Mouse (Mus musculus) heart, embryonic 11.5 days (tissue): ENCODE measurements around the gene Inafm1. TPM values are rescaled to one million over a fixed set of nuclear protein-coding genes. Genes with fewer than 3 reads are reported as not detected.

Experiments
- ATAC-seq: fragments of 200-750 bp; cut with Nextera tagmentation; replicated peaks from 2 replicates; pipeline ENCODE4 v1.8.0; 2017; ENCODE audit warnings: moderate library complexity; ENCODE audit not compliant: insufficient number of reproducible peaks, low FRiP score, low TSS enrichment
- H3K27ac ChIP-seq: fragments of 300-500 bp; sonication (generic); 2 replicates; pipeline ENCODE4 v1.5.1; 2014; ENCODE audit warnings: mild to moderate bottlenecking, low read depth, low read length
- H3K27me3 ChIP-seq: fragments of 300-500 bp; sonication (generic); 2 replicates; pipeline ENCODE4 v1.6.1; 2014; ENCODE audit warnings: mild to moderate bottlenecking, low read length, mixed read lengths; ENCODE audit not compliant: control insufficient read depth, insufficient read depth
- H3K36me3 ChIP-seq: fragments of 300-500 bp; sonication (generic); 2 replicates; pipeline ENCODE4 v1.6.1; 2014; ENCODE audit warnings: mild to moderate bottlenecking, low read length, moderate library complexity, mixed read lengths; ENCODE audit not compliant: control insufficient read depth, insufficient read depth
- H3K4me1 ChIP-seq: fragments of 300-500 bp; sonication (generic); 2 replicates; pipeline ENCODE4 v1.6.1; 2014; ENCODE audit warnings: low read length; ENCODE audit not compliant: control insufficient read depth, insufficient read depth
- H3K4me2 ChIP-seq: fragments of 300-500 bp; sonication (generic); 2 replicates; pipeline ENCODE4 v1.6.1; 2014; ENCODE audit warnings: mild to moderate bottlenecking, moderate library complexity
- H3K4me3 ChIP-seq: fragments of 300-500 bp; sonication (generic); 2 replicates; pipeline ENCODE4 v1.5.1; 2014; ENCODE audit warnings: low read depth, low read length
- H3K9ac ChIP-seq: fragments of 300-500 bp; sonication (generic); 2 replicates; pipeline ENCODE4 v1.6.1; 2014; ENCODE audit warnings: mild to moderate bottlenecking, low read depth, low read length, moderate library complexity
- H3K9me3 ChIP-seq: fragments of 300-500 bp; sonication (generic); replicated peaks from 2 replicates; pipeline ENCODE4 v1.6.1; 2016; ENCODE audit warnings: low read length; ENCODE audit not compliant: control insufficient read depth
- WGBS: fragments of 180-500 bp; shearing (Covaris S2); extraction: QIAGEN DNeasy Blood & Tissue Kit; methylation state at CpG from one replicate; pipeline ENCODE4 v1.1.7; 2014; ENCODE audit not compliant: insufficient replicate concordance; 5-methylcytosine and 5-hydroxymethylcytosine counted together
- polyA plus RNA-seq: library from polyadenylated mRNA; unstranded; fragments of >200 nt; fragmentation: Nextera tagmentation; extraction: Ambion mirVana; gene quantifications from 2 replicates; pipeline ENCODE4 v1.2.1, GENCODE M21; 2014

The Inafm1 gene
- polyA plus RNA-seq, 1 experiment from 2014 or later = 6.7 TPM

- ATAC-seq = no peak
- H3K9ac ChIP-seq = peak overlapping the region; percentile 55; the same call in 1 of the 2 replicates
Observed at GRCm38 (mm10) chr7:16294346-16294745, 20.9 kb upstream of the Inafm1 start.

DNA sequence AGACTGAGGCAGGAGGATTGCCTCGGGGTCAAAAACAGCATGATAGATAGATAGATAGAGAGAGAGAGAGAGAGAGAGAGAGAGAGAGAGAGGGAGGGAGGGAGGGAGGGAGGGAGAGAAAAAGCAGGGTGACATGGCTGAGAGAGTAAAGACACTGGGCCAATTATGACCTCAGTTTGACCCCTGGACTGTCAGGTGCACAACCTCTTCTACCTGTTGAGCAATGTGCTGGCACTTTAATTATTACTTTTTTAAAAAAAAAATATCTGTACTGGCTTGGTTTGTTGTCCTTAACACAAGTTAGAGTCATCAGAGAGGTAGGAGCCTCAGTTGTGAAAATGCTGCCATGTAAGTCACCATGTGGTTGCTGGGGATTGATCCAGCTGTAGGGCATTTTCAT, 14.4 kb upstream of the Inafm1 start:
- no peaks in the 10 kb centered on the region for H3K4me1 ChIP-seq
- ATAC-seq = no peak
- no peaks in the 10 kb centered on the region for H3K27me3 ChIP-seq
- H3K9ac ChIP-seq = no peak overlapping the region
- no peak overlapping the region for H3K4me3 ChIP-seq
- whole genome bisulfite sequencing = 68% methylated on average over 1 of the region's 1 CpGs
- H3K9me3 ChIP-seq = no peaks in the 10 kb centered on the region
- no peak overlapping the region for H3K4me2 ChIP-seq
- H3K27ac ChIP-seq = no peak overlapping the region
- peaks cover 8% of the 10 kb centered on the region for H3K36me3 ChIP-seq

More at GRCm38 (mm10) chr7:16294346-16294745, 20.9 kb upstream of the Inafm1 start:
- 25% methylated on average over 4 of the region's 4 CpGs for WGBS
- H3K4me1 ChIP-seq = peaks cover 10% of the 10 kb centered on the region
- H3K27me3 ChIP-seq = no peaks in the 10 kb centered on the region
- no peaks in the 10 kb centered on the region for H3K9me3 ChIP-seq
- H3K4me2 ChIP-seq = peak overlapping the region; percentile 93
- H3K36me3 ChIP-seq = no peaks in the 10 kb centered on the region
- peak overlapping the region; percentile 93 for H3K27ac ChIP-seq
- peak overlapping the region; percentile 43; the same call in 1 of the 2 replicates for H3K4me3 ChIP-seq

DNA sequence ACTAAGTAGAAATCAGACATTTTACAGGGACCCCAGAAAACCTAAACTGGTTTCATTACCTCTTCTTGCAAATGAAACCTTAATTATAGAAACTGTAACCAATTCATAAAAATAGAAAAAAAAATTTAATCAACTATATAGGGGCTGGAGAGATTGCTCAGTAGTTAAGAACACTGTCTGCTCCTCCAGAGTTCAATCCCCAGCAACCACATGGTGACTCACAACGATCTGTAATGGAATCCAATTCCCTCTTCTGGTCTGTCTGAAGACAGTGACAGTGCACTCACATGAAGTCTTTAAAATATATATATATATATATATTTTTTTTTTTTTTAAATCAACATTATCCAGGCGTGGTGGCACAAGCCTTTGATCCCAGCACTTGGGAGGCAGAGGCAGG, 13.6 kb upstream of the Inafm1 start:
- Histone ChIP-seq H3K27ac (peak overlapping the region; percentile 97), H3K4me3 (peak overlapping the region; percentile 73), H3K36me3 (peaks cover 14% of the 10 kb centered on the region), H3K9ac (peak overlapping the region; percentile 89), H3K9me3 (no peaks in the 10 kb centered on the region), H3K27me3 (no peaks in the 10 kb centered on the region), H3K4me1 (no peaks in the 10 kb centered on the region), H3K4me2 (peak overlapping the region; percentile 77)
- WGBS = 75% methylated on average over 2 of the region's 2 CpGs
- no peak for ATAC-seq

- WGBS = 1% methylated on average over 67 of the region's 70 CpGs
- Histone ChIP-seq H3K9ac (peak within 1 kb of the TSS; percentile 89), H3K27ac (peak within 1 kb of the TSS; percentile 97), H3K4me2 (peak within 1 kb of the TSS; percentile 77), H3K4me1 (no peaks in the 10 kb centered on the region), H3K9me3 (no peaks in the 10 kb centered on the region), H3K36me3 (peaks cover 14% of the 10 kb centered on the region), H3K4me3 (peak within 1 kb of the TSS; percentile 73), H3K27me3 (no peaks in the 10 kb centered on the region)
- ATAC-seq = peak; percentile 87
Observed at GRCm38 (mm10) chr7:16286026-16286961, 12.9 kb upstream of the Inafm1 start, which contains the start of gene Ccdc9. TSS of gene Ccdc9 (minus strand) at chr7:16286795.

DNA sequence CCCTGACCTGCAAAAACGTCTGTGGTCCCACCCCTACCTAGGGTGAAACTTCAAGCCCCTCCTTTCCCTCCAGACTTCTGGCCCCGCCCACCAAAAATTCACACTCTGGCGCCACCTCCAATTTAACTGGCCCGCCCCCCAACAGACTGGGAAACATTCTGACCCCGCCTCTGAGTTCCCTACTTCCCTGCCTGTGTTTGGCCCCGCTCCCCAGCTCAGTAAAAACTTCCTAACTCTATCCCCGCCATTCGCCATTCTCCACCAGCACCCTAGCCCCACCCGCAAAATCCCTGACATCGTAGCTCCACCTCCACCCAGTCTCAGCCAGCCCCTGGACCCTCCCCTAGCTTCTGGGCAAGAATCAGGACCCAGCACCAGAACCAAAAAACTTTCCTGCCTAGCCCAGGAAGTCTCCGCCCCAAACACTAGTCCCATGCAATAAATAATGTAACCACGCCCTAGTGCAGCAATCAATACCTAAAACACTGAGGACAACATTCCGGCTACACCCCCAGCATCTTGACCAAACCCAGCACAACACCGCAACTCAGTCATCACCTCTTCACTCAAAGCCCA, 12.1 kb upstream of the Inafm1 start:
- Histone ChIP-seq H3K9ac (peak overlapping the region; percentile 56; the same call in 1 of the 2 replicates), H3K27ac (peak overlapping the region; percentile 97), H3K4me2 (peak overlapping the region; percentile 77), H3K4me1 (no peaks in the 10 kb centered on the region), H3K27me3 (no peaks in the 10 kb centered on the region), H3K36me3 (peaks cover 14% of the 10 kb centered on the region), H3K4me3 (peak overlapping the region; percentile 73), H3K9me3 (no peaks in the 10 kb centered on the region)
- WGBS = 3% methylated on average over 14 of the region's 14 CpGs
- peak; percentile 39 for ATAC-seq

DNA sequence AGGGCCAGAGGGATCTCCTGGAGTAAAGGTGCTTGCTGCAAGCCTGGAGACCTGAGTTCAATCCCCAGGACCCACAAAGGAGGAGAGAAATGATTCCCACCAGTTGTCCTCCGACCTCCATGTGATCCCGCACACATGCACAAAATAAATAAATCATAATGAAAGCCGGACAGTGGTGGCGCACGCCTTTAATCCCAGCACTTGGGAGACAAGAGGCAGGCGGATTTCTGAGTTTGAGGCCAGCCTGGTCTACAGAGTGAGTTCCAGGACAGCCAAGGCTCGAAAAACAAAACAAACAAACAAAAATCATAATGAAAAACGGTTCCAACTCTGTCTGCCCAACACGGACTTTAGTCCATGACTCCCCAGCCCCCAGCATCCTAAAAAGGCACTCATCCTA, 11.5 kb upstream of the Inafm1 start:
- Histone ChIP-seq H3K9ac (no peak overlapping the region), H3K4me1 (no peaks in the 10 kb centered on the region), H3K27me3 (no peaks in the 10 kb centered on the region), H3K4me3 (peak overlapping the region; percentile 73; the same call in 1 of the 2 replicates), H3K27ac (no peak overlapping the region), H3K9me3 (no peaks in the 10 kb centered on the region), H3K36me3 (peaks cover 14% of the 10 kb centered on the region), H3K4me2 (peak overlapping the region; percentile 77)
- 65% methylated on average over 9 of the region's 9 CpGs for WGBS
- no peak for ATAC-seq

DNA sequence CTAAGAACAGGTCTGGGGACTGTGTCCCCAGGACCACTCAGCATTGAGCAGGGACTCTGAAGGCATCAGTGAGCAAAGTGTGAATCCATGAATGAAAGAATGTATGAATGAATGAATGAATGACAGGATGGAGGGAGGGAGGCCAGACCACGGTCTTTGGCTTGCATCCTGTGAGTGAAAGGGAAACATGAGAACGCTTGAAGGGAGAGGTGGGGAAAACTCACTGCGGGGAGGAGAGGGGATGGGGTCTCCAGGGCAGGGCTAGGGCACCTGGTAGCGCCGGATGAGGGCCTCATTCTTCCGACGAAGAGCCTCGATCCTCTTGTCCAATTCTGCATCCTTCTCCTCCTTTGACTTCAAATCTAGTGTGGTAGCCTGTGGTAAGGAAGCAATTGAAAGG, 10.6 kb upstream of the Inafm1 start:
- H3K36me3 ChIP-seq = peaks cover 14% of the 10 kb centered on the region

DNA sequence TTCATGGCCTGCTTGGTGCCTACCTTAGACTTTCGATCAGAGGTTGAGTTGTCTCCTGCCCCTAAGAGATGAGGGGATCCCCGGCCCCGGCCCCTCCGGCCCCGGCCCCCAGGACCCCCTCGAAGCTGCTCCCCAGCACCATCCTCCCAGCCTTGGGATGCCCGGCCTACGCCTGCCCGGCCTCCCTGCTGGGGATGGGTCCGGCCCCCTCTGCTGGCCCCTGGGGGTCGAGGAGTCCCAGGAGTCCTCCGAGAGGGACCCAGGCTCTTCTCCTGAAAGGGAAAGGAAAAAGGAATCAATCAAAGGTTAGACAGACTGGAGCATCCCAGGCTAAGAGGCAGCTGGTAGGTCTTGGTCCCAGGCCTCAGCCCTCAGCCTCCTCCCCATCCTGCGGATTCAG, 8.9 kb upstream of the Inafm1 start:
- H3K4me1 ChIP-seq = no peaks in the 10 kb centered on the region
- H3K27me3 ChIP-seq = no peaks in the 10 kb centered on the region
- H3K9me3 ChIP-seq = no peaks in the 10 kb centered on the region
- ATAC-seq = no peak
- H3K4me3 ChIP-seq = no peak overlapping the region
- H3K9ac ChIP-seq = no peak overlapping the region
- H3K4me2 ChIP-seq = no peak overlapping the region
- H3K36me3 ChIP-seq = peaks cover 18% of the 10 kb centered on the region
- no peak overlapping the region for H3K27ac ChIP-seq
- WGBS = 93% methylated on average over 13 of the region's 13 CpGs

More for the DNA sequence above, 10.6 kb upstream of the Inafm1 start:
- no peak overlapping the region for H3K4me3 ChIP-seq
- H3K9me3 ChIP-seq = no peaks in the 10 kb centered on the region
- WGBS = 93% methylated on average over 8 of the region's 8 CpGs
- H3K27me3 ChIP-seq = no peaks in the 10 kb centered on the region
- no peak overlapping the region for H3K9ac ChIP-seq
- no peak overlapping the region for H3K4me2 ChIP-seq
- no peak for ATAC-seq
- no peaks in the 10 kb centered on the region for H3K4me1 ChIP-seq
- H3K27ac ChIP-seq = no peak overlapping the region
